Mouse (Mus musculus) layer of hippocampus, adult 11-12 months (tissue): ENCODE measurements around the gene Fbxw11.
"Not testable (repeated sequence)": the region's sequence is repeated elsewhere in the genome, so short reads cannot be mapped to it uniquely, and the experiment has no call there.

Source experiments
- DNase-seq: peaks from one replicate; pipeline ENCODE4 v3.0.0; 2022; ENCODE audit warnings: low spot score

Gene Fbxw11

GRCm38 (mm10) chr11:32642249-32642876 is at the start of gene Fbxw11:
Gene Fbxw11, plus strand, starts transcription at chr11:32642724.
- DNase-seq: peak; percentile 95

GRCm38 (mm10) chr11:32593081-32593480 is 49.4 kb upstream of the Fbxw11 start:
- DNase-seq: no peak

- no peak for DNase-seq
Measured at GRCm38 (mm10) chr11:32594122-32594521, 48.4 kb upstream of the Fbxw11 start.

GRCm38 (mm10) chr11:32600371-32600770 is 42.2 kb upstream of the Fbxw11 start:
- no peak for DNase-seq

- no peak for DNase-seq
Measured at GRCm38 (mm10) chr11:32601528-32602323, 40.8 kb upstream of the Fbxw11 start.

GRCm38 (mm10) chr11:32604663-32605062 is 37.9 kb upstream of the Fbxw11 start:
- no peak for DNase-seq

- no peak for DNase-seq
Measured at GRCm38 (mm10) chr11:32605131-32605860, 37.2 kb upstream of the Fbxw11 start.

- DNase-seq: no peak
Measured at GRCm38 (mm10) chr11:32605907-32606306, 36.6 kb upstream of the Fbxw11 start.

- DNase-seq: no peak
Measured at GRCm38 (mm10) chr11:32607319-32607718, 35.2 kb upstream of the Fbxw11 start.

GRCm38 (mm10) chr11:32610616-32611015 is 31.9 kb upstream of the Fbxw11 start:
- DNase-seq: no peak

GRCm38 (mm10) chr11:32612304-32612703 is 30.2 kb upstream of the Fbxw11 start:
- no peak for DNase-seq

- no peak for DNase-seq
Measured at GRCm38 (mm10) chr11:32614463-32614862, 28.1 kb upstream of the Fbxw11 start.

- DNase-seq: no peak
Measured at GRCm38 (mm10) chr11:32615561-32615960, 27.0 kb upstream of the Fbxw11 start.

- no peak for DNase-seq
Measured at GRCm38 (mm10) chr11:32616091-32616490, 26.4 kb upstream of the Fbxw11 start.

- DNase-seq: no peak
Measured at GRCm38 (mm10) chr11:32618036-32618435, 24.5 kb upstream of the Fbxw11 start.

- not testable (repeated sequence) for DNase-seq
Measured at GRCm38 (mm10) chr11:32618641-32619040, 23.9 kb upstream of the Fbxw11 start.

GRCm38 (mm10) chr11:32619257-32619816 is 23.2 kb upstream of the Fbxw11 start:
- DNase-seq: peak; percentile 57

GRCm38 (mm10) chr11:32619866-32620456 is 22.6 kb upstream of the Fbxw11 start:
- no peak for DNase-seq

GRCm38 (mm10) chr11:32621831-32622478 is 20.6 kb upstream of the Fbxw11 start:
- no peak for DNase-seq

- no peak for DNase-seq
Measured at GRCm38 (mm10) chr11:32622479-32623190, 19.9 kb upstream of the Fbxw11 start.

GRCm38 (mm10) chr11:32623236-32623635 is 19.3 kb upstream of the Fbxw11 start:
- DNase-seq: peak; percentile 68
